Mouse (Mus musculus): ENCODE results near the gene Patl1.
"Not testable (repeated sequence)": the region's sequence is repeated elsewhere in the genome, so short reads cannot be mapped to it uniquely, and the experiment has no call there.

- not testable (repeated sequence) for TF ChIP-seq POLR2A (IDR thresholded peaks at IDR 0.05; ENCODE audit: low read depth, low read length); CTCF (conservative IDR thresholded peaks at IDR 0.05; ENCODE audit: insufficient read depth, insufficient read length, low read depth, low read length)
These were observed 72.4 kb downstream of the Patl1 start for GRCm38 (mm10) chr19:11984614-11985013.
